ENCODE assay signal across 9 mouse cellular contexts in genomic region chr7:128246496-128247391, GRCm38 (mm10). TPM values are rescaled to one million over a fixed set of nuclear protein-coding genes. Genes with fewer than 3 reads are reported as not detected.
DNase-seq lines count a peak whose midpoint lies in the region; ATAC-seq and TF ChIP-seq lines count a peak whose summit lies in the region.
"Had no signal": no experiment of that assay in that cellular context is flagged by ENCODE, and none has a peak within 500 bp of the region (broad histone marks: within the 10 kb centered on the region; RNA-seq: fewer than 3 reads in every experiment).

Tgfb1i1 (plus strand) TSS chr7:128246812.

- H3K4me3 ChIP-seq in thymus, adult 2 months (ENCODE audit: control insufficient read depth, insufficient read depth, low read length): no peak within 1 kb of the TSS
- peak within 1 kb of the TSS; percentile 45 for H3K4me3 ChIP-seq in embryonic facial prominence, embryonic 11.5 days (ENCODE audit: low read depth, low read length)
- H3K4me3 ChIP-seq in intestine, postnatal 0 days (ENCODE audit: low read depth, low read length): peak within 1 kb of the TSS; percentile 56
- H3K4me3 ChIP-seq in liver, embryonic 12.5 days: peak within 1 kb of the TSS; percentile 59
- peak within 1 kb of the TSS; percentile 41 for H3K4me3 ChIP-seq in neural tube, embryonic 12.5 days

- H3K9me3 ChIP-seq in embryonic facial prominence, embryonic 11.5 days (replicated peaks; ENCODE audit: control insufficient read depth, low read length): no peaks in the 10 kb centered on the region
- no peaks in the 10 kb centered on the region for H3K9me3 ChIP-seq in intestine, postnatal 0 days (ENCODE audit: control insufficient read depth)
- no peaks in the 10 kb centered on the region for H3K9me3 ChIP-seq in liver, embryonic 12.5 days (replicated peaks)
- no peaks in the 10 kb centered on the region for H3K9me3 ChIP-seq in neural tube, embryonic 12.5 days

- peak; percentile 31 for ATAC-seq in embryonic facial prominence, embryonic 11.5 days (replicated peaks; ENCODE audit: insufficient number of reproducible peaks, low FRiP score, low TSS enrichment, low read depth)
- peak; percentile 47 for ATAC-seq in intestine, postnatal 0 days
- peak; percentile 58 for ATAC-seq in liver, embryonic 12.5 days
- ATAC-seq in neural tube, embryonic 12.5 days (ENCODE audit: low FRiP score, low read depth): peak; percentile 54
- ATAC-seq in inflammation-experienced regulatory T-cells, adult 6 months: no peak

- no peak for TF ChIP-seq POLR2A in thymus, adult 2 months (IDR thresholded peaks at IDR 0.05; ENCODE audit: control insufficient read depth, extremely low read depth, insufficient read depth, low read length, poor library complexity)

- H3K36me3 ChIP-seq in thymus, adult 2 months (ENCODE audit: control insufficient read depth, insufficient read depth, low read length): peaks cover 21% of the 10 kb centered on the region
- H3K36me3 ChIP-seq in embryonic facial prominence, embryonic 11.5 days (replicated peaks; ENCODE audit: control insufficient read depth, insufficient read depth, low read depth, low read length): no peaks in the 10 kb centered on the region; the same call in 1 of the 2 replicates
- H3K36me3 ChIP-seq in intestine, postnatal 0 days (ENCODE audit: control insufficient read depth, insufficient read depth): peaks cover 28% of the 10 kb centered on the region
- H3K36me3 ChIP-seq in liver, embryonic 12.5 days: peaks cover 36% of the 10 kb centered on the region
- peaks cover 32% of the 10 kb centered on the region for H3K36me3 ChIP-seq in neural tube, embryonic 12.5 days

- no peak for DNase-seq in thymus, adult 2 months
- DNase-seq in thymus, postnatal 36 days: no peak
- peak; percentile 55 for DNase-seq in embryonic facial prominence, embryonic 11.5 days (ENCODE audit: low spot score)
- DNase-seq in gastrocnemius, postnatal 4 days (ENCODE audit: low spot score in 2 of 2): peak; percentile 54 to 73

- 42% methylated on average over 29 of the region's 30 CpGs for WGBS in thymus, adult 2 months
- 3% methylated on average over 30 of the region's 30 CpGs for WGBS in embryonic facial prominence, embryonic 11.5 days
- WGBS in intestine, postnatal 0 days: 4% methylated on average over 29 of the region's 30 CpGs
- 9% methylated on average over 29 of the region's 30 CpGs for WGBS in liver, embryonic 12.5 days (ENCODE audit: insufficient replicate concordance)
- 2% methylated on average over 21 of the region's 30 CpGs for WGBS in neural tube, embryonic 12.5 days

- TF ChIP-seq CTCF in thymus, adult 2 months (IDR thresholded peaks at IDR 0.05; ENCODE audit: borderline replicate concordance, control insufficient read depth, extremely low read depth, insufficient read depth, low read length, poor library complexity): no peak
- TF ChIP-seq CTCF in intestine, postnatal 0 days (IDR thresholded peaks at IDR 0.05; ENCODE audit: low read depth): no peak

- no peaks in the 10 kb centered on the region for H3K4me1 ChIP-seq in thymus, adult 2 months (replicated peaks; ENCODE audit: control insufficient read depth, insufficient read depth, low read length)
- no peaks in the 10 kb centered on the region for H3K4me1 ChIP-seq in embryonic facial prominence, embryonic 11.5 days (ENCODE audit: control insufficient read depth, insufficient read depth, low read length)
- 0 out of 2 replicates have a peak, but pooled peaks cover 3% of the 10 kb centered on the region for H3K4me1 ChIP-seq in intestine, postnatal 0 days (replicated peaks; ENCODE audit: control insufficient read depth, insufficient read depth, low read length)
- peaks cover 26% of the 10 kb centered on the region for H3K4me1 ChIP-seq in liver, embryonic 12.5 days
- H3K4me1 ChIP-seq in neural tube, embryonic 12.5 days: peaks cover 9% of the 10 kb centered on the region

- H3K27me3 ChIP-seq in thymus, adult 2 months (ENCODE audit: control insufficient read depth, insufficient read depth, low read length): no peaks in the 10 kb centered on the region
- no peaks in the 10 kb centered on the region for H3K27me3 ChIP-seq in embryonic facial prominence, embryonic 11.5 days (ENCODE audit: control insufficient read depth, insufficient read depth, low read length)
- no peaks in the 10 kb centered on the region for H3K27me3 ChIP-seq in intestine, postnatal 0 days (replicated peaks; ENCODE audit: control insufficient read depth, insufficient read depth, low read length)
- peaks cover 32% of the 10 kb centered on the region for H3K27me3 ChIP-seq in liver, embryonic 12.5 days (replicated peaks)
- 0 out of 2 replicates have a peak, but pooled peaks cover 5% of the 10 kb centered on the region for H3K27me3 ChIP-seq in neural tube, embryonic 12.5 days (replicated peaks)

- peak within 1 kb of the TSS; percentile 72 for H3K9ac ChIP-seq in embryonic facial prominence, embryonic 11.5 days (replicated peaks; ENCODE audit: low read length)
- H3K9ac ChIP-seq in intestine, postnatal 0 days (ENCODE audit: low read depth, low read length): peak within 1 kb of the TSS; percentile 65
- H3K9ac ChIP-seq in liver, embryonic 12.5 days: peak within 1 kb of the TSS; percentile 72
- H3K9ac ChIP-seq in neural tube, embryonic 12.5 days: peak within 1 kb of the TSS; percentile 63

- H3K4me2 ChIP-seq in embryonic facial prominence, embryonic 11.5 days (ENCODE audit: low read depth, low read length): peak within 1 kb of the TSS; percentile 72
- peak within 1 kb of the TSS; percentile 63 for H3K4me2 ChIP-seq in intestine, postnatal 0 days (replicated peaks; ENCODE audit: low read depth)
- H3K4me2 ChIP-seq in liver, embryonic 12.5 days: peak within 1 kb of the TSS; percentile 78
- peak within 1 kb of the TSS; percentile 73 for H3K4me2 ChIP-seq in neural tube, embryonic 12.5 days (replicated peaks)

- H3K27ac ChIP-seq in thymus, adult 2 months (ENCODE audit: control insufficient read depth, insufficient read depth, low read length): no peak within 1 kb of the TSS
- peak within 1 kb of the TSS; percentile 56; the same call in 1 of the 2 replicates for H3K27ac ChIP-seq in embryonic facial prominence, embryonic 11.5 days (replicated peaks; ENCODE audit: low read depth, low read length)
- peak within 1 kb of the TSS; percentile 69 for H3K27ac ChIP-seq in intestine, postnatal 0 days (ENCODE audit: low read depth, low read length)
- H3K27ac ChIP-seq in liver, embryonic 12.5 days: peak within 1 kb of the TSS; percentile 63
- H3K27ac ChIP-seq in neural tube, embryonic 12.5 days: peak within 1 kb of the TSS; percentile 54; the same call in 1 of the 2 replicates

RNA-seq across cellular contexts. Expression of gene Tgfb1i1, which starts in this region (rescaled TPM):
- 21.0 and 25.4 TPM in 2 replicates for polyA plus RNA-seq in thymus, adult 2 months (2012; rRNA removed)
- polyA plus RNA-seq in embryonic facial prominence, embryonic 11.5 days (2014; fragmentation: Nextera tagmentation; extraction: Ambion mirVana): 18.5 and 26.2 TPM in 2 replicates
- total RNA-seq in gastrocnemius, postnatal 4 days (2021): 10 to 100 TPM; 47.0 to 48.0 TPM
- 111 and 113 TPM in 2 replicates for polyA plus RNA-seq in intestine, postnatal 0 days (2015; fragmentation: Nextera tagmentation; extraction: Ambion mirVana)
- 22.3 and 25.1 TPM in 2 replicates for polyA plus RNA-seq in liver, embryonic 12.5 days (2016; fragmentation: Nextera tagmentation; extraction: Ambion mirVana)
- polyA plus RNA-seq in neural tube, embryonic 12.5 days (2016; fragmentation: Nextera tagmentation; extraction: Ambion mirVana): 38.1 and 38.3 TPM in 2 replicates
- polyA plus RNA-seq in inflammation-experienced regulatory T-cells, adult 6 months (2017; shearing (Covaris generic)): 1 to 10 TPM in 1 of 3 experiments, under 1 TPM in 1, not detected in 1; 0.26 to 1.0 TPM
- total RNA-seq: MEL had no signal

Comparison
In these comparisons a context has a peak if more than half of its experiments do, and no peak if none do; other contexts are left out.
1. DNase-seq: peak in embryonic facial prominence, embryonic 11.5 days (single experiment) and gastrocnemius, postnatal 4 days (2 of 2); none in thymus, adult 2 months (single experiment) and thymus, postnatal 36 days (0 of 2).
2. Peak in every context shown above with its lines, with median percentiles within 50 percentile points of each other: H3K4me2 ChIP-seq and H3K9ac ChIP-seq.